Comparison of ENCODE assay signal across 7 mouse cellular contexts in genomic region chr3:88436395-88437201, GRCm38 (mm10). TPM values are rescaled to one million over a fixed set of nuclear protein-coding genes. Genes with fewer than 3 reads are reported as not detected.
DNase-seq lines count a peak whose midpoint lies in the region; ATAC-seq lines count a peak whose summit lies in the region.

No protein-coding gene starts in this region.

- WGBS in embryonic facial prominence, embryonic 14.5 days, result 15% methylated on average over 18 of the region's 29 CpGs
- 9% methylated on average over 29 of the region's 29 CpGs for WGBS in heart, embryonic 11.5 days (ENCODE audit: insufficient replicate concordance)
- 8% methylated on average over 29 of the region's 29 CpGs for WGBS in lung, embryonic 16.5 days

- peak overlapping the region; percentile 52 for H3K4me2 ChIP-seq in embryonic facial prominence, embryonic 14.5 days (ENCODE audit: low read depth, low read length)
- H3K4me2 ChIP-seq in heart, embryonic 11.5 days, result peak overlapping the region; percentile 74
- H3K4me2 ChIP-seq in lung, embryonic 16.5 days (ENCODE audit: low read depth, low read length), result peak overlapping the region; percentile 83

- H3K4me3 ChIP-seq in embryonic facial prominence, embryonic 14.5 days (ENCODE audit: low read depth, low read length), result peak overlapping the region; percentile 29
- peak overlapping the region; percentile 39 for H3K4me3 ChIP-seq in heart, embryonic 11.5 days (ENCODE audit: low read depth, low read length)
- peak overlapping the region; percentile 47 for H3K4me3 ChIP-seq in lung, embryonic 16.5 days (ENCODE audit: low read length)

- H3K27ac ChIP-seq in embryonic facial prominence, embryonic 14.5 days (replicated peaks; ENCODE audit: low read depth, low read length), result no peak overlapping the region
- H3K27ac ChIP-seq in heart, embryonic 11.5 days (ENCODE audit: low read depth, low read length), result peak overlapping the region; percentile 46
- no peak overlapping the region for H3K27ac ChIP-seq in lung, embryonic 16.5 days (ENCODE audit: low read length)

- DNase-seq in NIH3T3 (ENCODE audit: low read depth), result peak; percentile 57
- DNase-seq in adrenal gland, postnatal 4 days (ENCODE audit: low spot score in 2 of 2), result peak; percentile 37 to 46
- peak; percentile 72 for DNase-seq in embryonic facial prominence, embryonic 14.5 days (ENCODE audit: low spot score)
- DNase-seq in kidney, postnatal 14 days, result peak; percentile 62
- peak; percentile 55 for DNase-seq in right cerebral cortex, postnatal 14 days

- no peaks in the 10 kb centered on the region for H3K27me3 ChIP-seq in embryonic facial prominence, embryonic 14.5 days (replicated peaks; ENCODE audit: control insufficient read depth, insufficient read depth, low read length)
- no peaks in the 10 kb centered on the region; the same call in none of the 2 replicates for H3K27me3 ChIP-seq in heart, embryonic 11.5 days (ENCODE audit: control insufficient read depth, insufficient read depth, low read length)
- H3K27me3 ChIP-seq in lung, embryonic 16.5 days (ENCODE audit: control insufficient read depth, insufficient read depth, low read depth, low read length), result no peaks in the 10 kb centered on the region

- H3K36me3 ChIP-seq in embryonic facial prominence, embryonic 14.5 days (ENCODE audit: control insufficient read depth, insufficient read depth, low read length), result no peaks in the 10 kb centered on the region
- no peaks in the 10 kb centered on the region for H3K36me3 ChIP-seq in heart, embryonic 11.5 days (ENCODE audit: control insufficient read depth, insufficient read depth, low read length)
- no peaks in the 10 kb centered on the region for H3K36me3 ChIP-seq in lung, embryonic 16.5 days (ENCODE audit: control insufficient read depth, insufficient read depth, low read length)

- peak; percentile 91 for ATAC-seq in embryonic facial prominence, embryonic 14.5 days (ENCODE audit: low read depth)
- peak; percentile 84 for ATAC-seq in heart, embryonic 11.5 days (replicated peaks; ENCODE audit: insufficient number of reproducible peaks, low FRiP score, low TSS enrichment)
- ATAC-seq in lung, embryonic 16.5 days (ENCODE audit: low read depth), result peak; percentile 84

- H3K9ac ChIP-seq in embryonic facial prominence, embryonic 14.5 days (ENCODE audit: low read depth, low read length), result peak overlapping the region; percentile 50; the same call in 1 of the 2 replicates
- peak overlapping the region; percentile 54 for H3K9ac ChIP-seq in heart, embryonic 11.5 days (ENCODE audit: low read depth, low read length)
- H3K9ac ChIP-seq in lung, embryonic 16.5 days (ENCODE audit: low read length), result peak overlapping the region; percentile 63

- H3K4me1 ChIP-seq in embryonic facial prominence, embryonic 14.5 days (ENCODE audit: control insufficient read depth, insufficient read depth, low read length), result peaks cover 4% of the 10 kb centered on the region
- peaks cover 18% of the 10 kb centered on the region for H3K4me1 ChIP-seq in heart, embryonic 11.5 days (ENCODE audit: control insufficient read depth, insufficient read depth, low read length)
- peaks cover 17% of the 10 kb centered on the region for H3K4me1 ChIP-seq in lung, embryonic 16.5 days (replicated peaks; ENCODE audit: control insufficient read depth, insufficient read depth, low read length)

- H3K9me3 ChIP-seq in embryonic facial prominence, embryonic 14.5 days (ENCODE audit: control insufficient read depth, low read length), result no peaks in the 10 kb centered on the region
- no peaks in the 10 kb centered on the region for H3K9me3 ChIP-seq in heart, embryonic 11.5 days (replicated peaks; ENCODE audit: control insufficient read depth, low read length)
- no peaks in the 10 kb centered on the region for H3K9me3 ChIP-seq in lung, embryonic 16.5 days (ENCODE audit: control insufficient read depth, low read length)

RNA-seq across cellular contexts. Expression of gene Slc25a44, which starts 11.7 kb away (rescaled TPM):
- total RNA-seq in adrenal gland, postnatal 4 days (2021), result 10 to 100 TPM; 34.9 to 35.7 TPM
- polyA plus RNA-seq in embryonic facial prominence, embryonic 14.5 days (2014; fragmentation: Nextera tagmentation; extraction: Ambion mirVana), result 18.1 and 21.4 TPM in 2 replicates
- 14.8 and 15.6 TPM in 2 replicates for polyA plus RNA-seq in heart, embryonic 11.5 days (2014; fragmentation: Nextera tagmentation; extraction: Ambion mirVana)
- 15.2 and 16.0 TPM in 2 replicates for polyA plus RNA-seq in lung, embryonic 16.5 days (2015; fragmentation: Nextera tagmentation; extraction: Ambion mirVana)

RNA-seq across cellular contexts. Expression of gene Sema4a, which starts 24.4 kb away (rescaled TPM):
- 10 to 100 TPM; 11.5 to 15.5 TPM for total RNA-seq in adrenal gland, postnatal 4 days (2021)
- polyA plus RNA-seq in embryonic facial prominence, embryonic 14.5 days (2014; fragmentation: Nextera tagmentation; extraction: Ambion mirVana), result 9.5 and 10.1 TPM in 2 replicates
- polyA plus RNA-seq in heart, embryonic 11.5 days (2014; fragmentation: Nextera tagmentation; extraction: Ambion mirVana), result 0.80 and 0.92 TPM in 2 replicates
- 6.3 TPM in 2 replicates for polyA plus RNA-seq in lung, embryonic 16.5 days (2015; fragmentation: Nextera tagmentation; extraction: Ambion mirVana)

RNA-seq across cellular contexts. Expression of gene Pmf1, which starts 26.5 kb away (rescaled TPM):
- 10 to 100 TPM; 78.8 to 79.0 TPM for total RNA-seq in adrenal gland, postnatal 4 days (2021)
- 87.0 and 99.7 TPM in 2 replicates for polyA plus RNA-seq in embryonic facial prominence, embryonic 14.5 days (2014; fragmentation: Nextera tagmentation; extraction: Ambion mirVana)
- 115 and 118 TPM in 2 replicates for polyA plus RNA-seq in heart, embryonic 11.5 days (2014; fragmentation: Nextera tagmentation; extraction: Ambion mirVana)
- polyA plus RNA-seq in lung, embryonic 16.5 days (2015; fragmentation: Nextera tagmentation; extraction: Ambion mirVana), result 130 and 147 TPM in 2 replicates

RNA-seq across cellular contexts. Expression of gene Bglap, which starts 52.3 kb away (rescaled TPM):
- total RNA-seq in adrenal gland, postnatal 4 days (2021), result 1 to 10 TPM; 2.5 to 2.8 TPM
- polyA plus RNA-seq in embryonic facial prominence, embryonic 14.5 days (2014; fragmentation: Nextera tagmentation; extraction: Ambion mirVana), result 7.9 and 33.0 TPM in 2 replicates
- polyA plus RNA-seq in heart, embryonic 11.5 days (2014; fragmentation: Nextera tagmentation; extraction: Ambion mirVana), result not detected in 2 replicates
- 0.94 TPM in 1 of 2 replicates, not detected in the other for polyA plus RNA-seq in lung, embryonic 16.5 days (2015; fragmentation: Nextera tagmentation; extraction: Ambion mirVana)

RNA-seq across cellular contexts. Expression of gene Bglap2, which starts 58.1 kb away (rescaled TPM):
- total RNA-seq in adrenal gland, postnatal 4 days (2021), result not detected
- 6.5 and 27.0 TPM in 2 replicates for polyA plus RNA-seq in embryonic facial prominence, embryonic 14.5 days (2014; fragmentation: Nextera tagmentation; extraction: Ambion mirVana)
- not detected in 2 replicates for polyA plus RNA-seq in heart, embryonic 11.5 days (2014; fragmentation: Nextera tagmentation; extraction: Ambion mirVana)
- polyA plus RNA-seq in lung, embryonic 16.5 days (2015; fragmentation: Nextera tagmentation; extraction: Ambion mirVana), result 0.43 TPM in 1 of 2 replicates, not detected in the other
